Mouse (Mus musculus) MEL (cell line): ENCODE results near the gene Tesk1. TPM values are rescaled to one million over a fixed set of nuclear protein-coding genes. Genes with fewer than 3 reads are reported as not detected.

ENCODE experiments used
- DNase-seq: peaks from one replicate; pipeline ENCODE4 v3.0.0; 2011; ENCODE audit warnings: low read depth, low spot score
- H3K27ac ChIP-seq: 2 replicates; pipeline ENCODE4 v1.5.1; 2012; ENCODE audit warnings: low read depth, mild to moderate bottlenecking, control low read depth, low read length, moderate library complexity; ENCODE audit not compliant: control insufficient read depth
- H3K27me3 ChIP-seq, 2 experiments: fragments of 150-350 bp in 1 of 2; sonication (generic) in 1 of 2; 2 replicates each; pipeline ENCODE4 v1.6.1; 2012; ENCODE audit warnings: low read length in 2 of 2, mild to moderate bottlenecking in 2 of 2, improper control_type of control experiment in 1 of 2, moderate library complexity in 1 of 2; ENCODE audit not compliant: insufficient read depth in 2 of 2, control insufficient read depth in 1 of 2
- H3K36me3 ChIP-seq, 2 experiments: 2 replicates each; pipeline ENCODE4 v1.6.1; 2012 to 2014; ENCODE audit warnings: low read length in 2 of 2, improper control_type of control experiment in 1 of 2, inconsistent platforms in 1 of 2, mild to moderate bottlenecking in 1 of 2; ENCODE audit not compliant: insufficient read depth in 2 of 2, control insufficient read depth in 1 of 2
- H3K4me1 ChIP-seq, 2 experiments: fragments of 150-350 bp in 1 of 2; sonication (generic) in 1 of 2; 2 replicates each; pipeline ENCODE4 v1.6.1; 2012; ENCODE audit warnings: low read length in 2 of 2, improper control_type of control experiment in 1 of 2, mild to moderate bottlenecking in 1 of 2; ENCODE audit not compliant: insufficient read depth in 2 of 2, control insufficient read depth in 1 of 2
- H3K4me3 ChIP-seq, 2 experiments: fragments of 150-350 bp in 1 of 2; sonication (generic) in 1 of 2; 2 replicates each; pipeline ENCODE4 v1.5.1; 2012; ENCODE audit warnings: low read depth in 2 of 2, low read length in 2 of 2, mild to moderate bottlenecking in 2 of 2, moderate library complexity in 2 of 2, control low read depth in 1 of 2, improper control_type of control experiment in 1 of 2; ENCODE audit not compliant: control insufficient read depth in 1 of 2, insufficient read depth in 1 of 2
- H3K79me2 ChIP-seq: 2 replicates; pipeline ENCODE4 v1.6.1; 2012; ENCODE audit warnings: mild to moderate bottlenecking, low read length, moderate library complexity; ENCODE audit not compliant: control insufficient read depth, poor library complexity, insufficient read depth
- H3K9ac ChIP-seq: 2 replicates; pipeline ENCODE4 v1.6.1; 2012; ENCODE audit warnings: low read depth, mild to moderate bottlenecking, control low read depth, low read length, moderate library complexity; ENCODE audit not compliant: control insufficient read depth, poor library complexity, severe bottlenecking
- H3K9me3 ChIP-seq: fragments of 150-350 bp; sonication (generic); replicated peaks from 2 replicates; pipeline ENCODE4 v1.6.1; 2012; ENCODE audit warnings: mild to moderate bottlenecking, low read length, improper control_type of control experiment, moderate library complexity; ENCODE audit not compliant: insufficient read depth
- BHLHE40 ChIP-seq: IDR thresholded peaks from 2 replicates; pipeline ENCODE4 v1.6.1; 2012; ENCODE audit warnings: low read depth, mild to moderate bottlenecking, inconsistent platforms, low read length, improper control_type of control experiment, borderline replicate concordance
- ELF1 ChIP-seq: IDR thresholded peaks from 2 replicates; pipeline ENCODE4 v1.6.1; 2014; ENCODE audit warnings: low read depth, mild to moderate bottlenecking, inconsistent platforms, low read length, improper control_type of control experiment, moderate library complexity
- EP300 ChIP-seq, 2 experiments: IDR thresholded peaks; 2 replicates each; pipeline ENCODE4 v1.6.1; 2011; ENCODE audit warnings: improper control_type of control experiment in 2 of 2, low read length in 2 of 2, low read depth in 1 of 2, mild to moderate bottlenecking in 1 of 2
- ETS1 ChIP-seq: IDR thresholded peaks from 2 replicates; pipeline ENCODE4 v1.6.1; 2012; ENCODE audit warnings: low read depth, mild to moderate bottlenecking, inconsistent platforms, low read length, improper control_type of control experiment, moderate library complexity
- GATA1 ChIP-seq: IDR thresholded peaks from 2 replicates; pipeline ENCODE4 v1.6.1; 2011; ENCODE audit warnings: low read depth, low read length, improper control_type of control experiment
- KAT2A ChIP-seq: conservative IDR thresholded peaks from 2 replicates; pipeline ENCODE4 v1.6.1; 2012; ENCODE audit warnings: low read depth, low read length, improper control_type of control experiment, inconsistent platforms
- MAZ ChIP-seq: IDR thresholded peaks from 2 replicates; pipeline ENCODE4 v1.6.1; 2012; ENCODE audit warnings: low read depth, mild to moderate bottlenecking, inconsistent platforms, low read length, improper control_type of control experiment
- MEF2A ChIP-seq: IDR thresholded peaks from 2 replicates; pipeline ENCODE4 v1.6.1; 2014; ENCODE audit warnings: low read depth, mild to moderate bottlenecking, inconsistent platforms, low read length, improper control_type of control experiment; ENCODE audit not compliant: poor library complexity, insufficient replicate concordance, severe bottlenecking; ENCODE audit errors: extremely low read depth
- MYB ChIP-seq: IDR thresholded peaks from 2 replicates; pipeline ENCODE4 v1.6.1; 2011; ENCODE audit warnings: mild to moderate bottlenecking, low read depth, low read length, improper control_type of control experiment
- MYC ChIP-seq: IDR thresholded peaks from 2 replicates; pipeline ENCODE4 v1.6.1; 2011; ENCODE audit warnings: low read depth, mild to moderate bottlenecking, low read length, improper control_type of control experiment, moderate library complexity
- NRF1 ChIP-seq: IDR thresholded peaks from 2 replicates; pipeline ENCODE4 v1.6.1; 2014; ENCODE audit warnings: low read depth, mild to moderate bottlenecking, inconsistent platforms, low read length, improper control_type of control experiment, moderate library complexity; ENCODE audit not compliant: poor library complexity, insufficient read depth, severe bottlenecking
- POLR2AphosphoS2 ChIP-seq: IDR thresholded peaks from 2 replicates; pipeline ENCODE4 v1.6.1; 2011; ENCODE audit warnings: low read length, improper control_type of control experiment
- TAL1 ChIP-seq: IDR thresholded peaks from 2 replicates; pipeline ENCODE4 v1.6.1; 2012; ENCODE audit warnings: mild to moderate bottlenecking, inconsistent platforms, low read length, moderate library complexity, mixed read lengths
- TCF12 ChIP-seq: IDR thresholded peaks from 2 replicates; pipeline ENCODE4 v1.6.1; 2014; ENCODE audit warnings: low read depth, mild to moderate bottlenecking, inconsistent platforms, low read length, improper control_type of control experiment, moderate library complexity
- UBTF ChIP-seq: IDR thresholded peaks from 2 replicates; pipeline ENCODE4 v1.6.1; 2012; ENCODE audit warnings: low read depth, mild to moderate bottlenecking, inconsistent platforms, low read length, improper control_type of control experiment, moderate library complexity, borderline replicate concordance; ENCODE audit not compliant: insufficient read depth
- ZMIZ1 ChIP-seq: IDR thresholded peaks from 2 replicates; pipeline ENCODE4 v1.6.1; 2012; ENCODE audit warnings: low read depth, mild to moderate bottlenecking, inconsistent platforms, low read length, improper control_type of control experiment, moderate library complexity
- ZNF384 ChIP-seq: IDR thresholded peaks from 2 replicates; pipeline ENCODE4 v1.6.1; 2012; ENCODE audit warnings: low read depth, mild to moderate bottlenecking, inconsistent platforms, low read length, improper control_type of control experiment
- polyA plus RNA-seq, 2 experiments: library from polyadenylated mRNA; stranded (reverse) in 1 of 2; unstranded in 1 of 2; fragments of >175 nt in 1 of 2; fragments of >200 nt in 1 of 2; gene quantifications; 2 replicates each; pipeline versions ENCODE4 v1.2.1 to v1.2.4; 2012; ENCODE audit warnings: low replicate concordance in 2 of 2, low read depth in 1 of 2; ENCODE audit not compliant: insufficient read length in 2 of 2, insufficient read depth in 1 of 2, missing spikeins in 1 of 2
- total RNA-seq: library from RNA; depleted of rRNA; stranded (reverse); fragments of 300-350 nt; gene quantifications from 2 replicates; pipeline ENCODE4 v1.2.3, GENCODE M21; 2012

The Tesk1 gene
- total and polyA plus RNA-seq, 3 experiments: 9.1 to 24.6 TPM; not detected in 1

- Histone ChIP-seq H3K36me3 (peaks cover 0 to 5% of the 10 kb centered on the region in 2 experiments; a peak in 2 of 4 replicates), H3K9me3 (no peaks in the 10 kb centered on the region), H3K4me3 (no peak overlapping the region), H3K4me1 (peaks cover 6 to 10% of the 10 kb centered on the region in 2 experiments; a peak in 3 of 4 replicates), H3K27me3 (no peaks in the 10 kb centered on the region), H3K79me2 (no peaks in the 10 kb centered on the region), H3K27ac (peak overlapping the region; percentile 9; the same call in 1 of the 2 replicates), H3K9ac (no peak overlapping the region)
- DNase-seq: peak; percentile 10
- TF ChIP-seq EP300 (IDR thresholded peaks at IDR 0.05; ENCODE audit: low read depth in 1 of 2, low read length in 2 of 2) (peak; percentile 61 to 69), TAL1 (no peak), GATA1 (peak; percentile 58), ZMIZ1 (no peak), NRF1 (no peak), MYB (peak; percentile 65), UBTF (no peak), TCF12 (peak; percentile 85), ETS1 (peak; percentile 61; the same call in 1 of the 2 replicates)
- TF ChIP-seq, all 39 proteins: peak for 5
Observed at GRCm38 (mm10) chr4:43463102-43463501, 21.4 kb downstream of the Tesk1 start.

- Histone ChIP-seq H3K36me3 (peaks cover 0 to 5% of the 10 kb centered on the region in 2 experiments; a peak in 2 of 4 replicates), H3K79me2 (no peaks in the 10 kb centered on the region), H3K27me3 (no peaks in the 10 kb centered on the region), H3K9me3 (no peaks in the 10 kb centered on the region), H3K9ac (no peak overlapping the region), H3K27ac (no peak overlapping the region), H3K4me1 (peaks cover 6 to 7% of the 10 kb centered on the region in 2 experiments; a peak in 2 of 4 replicates), H3K4me3 (no peak overlapping the region)
- no peak for DNase-seq
- TF ChIP-seq MEF2A (no peak), ZNF384 (no peak), POLR2AphosphoS2 (no peak), MYC (no peak), ELF1 (no peak), MAZ (no peak), TAL1 (no peak), BHLHE40 (no peak), KAT2A (no peak), EP300 (IDR thresholded peaks at IDR 0.05; ENCODE audit: low read depth in 1 of 2, low read length in 2 of 2) (no peak)
Observed at GRCm38 (mm10) chr4:43465935-43466334, 24.2 kb downstream of the Tesk1 start.
